Mouse (Mus musculus) forebrain, postnatal 0 days (tissue): ENCODE measurements at regions not wholly inside any gene's neighbourhood (a gene's known extent, or its start where the extent isn't known, plus 50 kb on each side); places are given as distances from the start of the nearest gene placed in this dataset.

Source experiments
- ATAC-seq: fragments of 200-750 bp; cut with Nextera tagmentation; 2 replicates; pipeline ENCODE4 v1.8.0; 2017; ENCODE audit warnings: mild to moderate bottlenecking, moderate library complexity
- DNase-seq: peaks from one replicate; pipeline ENCODE4 v3.0.0-alpha.2; 2015
- H3K27ac ChIP-seq: fragments of 300-500 bp; sonication (generic); 2 replicates; pipeline ENCODE4 v1.5.1; 2014; ENCODE audit warnings: low read depth, mild to moderate bottlenecking, antibody characterized with exemption, low read length, moderate library complexity, mixed read lengths
- H3K27me3 ChIP-seq: fragments of 300-500 bp; sonication (generic); 2 replicates; pipeline ENCODE4 v1.6.1; 2014; ENCODE audit warnings: mild to moderate bottlenecking, low read length, mixed read lengths; ENCODE audit not compliant: insufficient read depth
- H3K36me3 ChIP-seq: fragments of 300-500 bp; sonication (generic); 2 replicates; pipeline ENCODE4 v1.6.1; 2014; ENCODE audit warnings: mild to moderate bottlenecking, moderate library complexity; ENCODE audit not compliant: insufficient read depth
- H3K4me1 ChIP-seq: fragments of 300-500 bp; sonication (generic); 2 replicates; pipeline ENCODE4 v1.6.1; 2014; ENCODE audit warnings: antibody characterized with exemption; ENCODE audit not compliant: insufficient read depth
- H3K4me2 ChIP-seq: fragments of 300-500 bp; sonication (generic); 2 replicates; pipeline ENCODE4 v1.6.1; 2014; ENCODE audit warnings: low read depth, mild to moderate bottlenecking, moderate library complexity
- H3K4me3 ChIP-seq: fragments of 300-500 bp; sonication (generic); 2 replicates; pipeline ENCODE4 v1.5.1; 2014; ENCODE audit warnings: low read depth, low read length, mixed read lengths
- H3K9ac ChIP-seq: fragments of 300-500 bp; sonication (generic); 2 replicates; pipeline ENCODE4 v1.6.1; 2014; ENCODE audit warnings: mild to moderate bottlenecking
- H3K9me3 ChIP-seq: fragments of 300-500 bp; sonication (generic); 2 replicates; pipeline ENCODE4 v1.6.1; 2016; ENCODE audit warnings: low read length
- CTCF ChIP-seq: sonication (generic); IDR thresholded peaks from 2 replicates; pipeline ENCODE4 v1.5.1; 2016; ENCODE audit warnings: antibody characterized with exemption, control low read depth, low read depth
- WGBS: fragments of 180-500 bp; shearing (Covaris S2); extraction: QIAGEN DNeasy Blood & Tissue Kit; methylation state at CpG from one replicate; pipeline ENCODE4 v1.1.7; 2014; 5-methylcytosine and 5-hydroxymethylcytosine counted together

DNA sequence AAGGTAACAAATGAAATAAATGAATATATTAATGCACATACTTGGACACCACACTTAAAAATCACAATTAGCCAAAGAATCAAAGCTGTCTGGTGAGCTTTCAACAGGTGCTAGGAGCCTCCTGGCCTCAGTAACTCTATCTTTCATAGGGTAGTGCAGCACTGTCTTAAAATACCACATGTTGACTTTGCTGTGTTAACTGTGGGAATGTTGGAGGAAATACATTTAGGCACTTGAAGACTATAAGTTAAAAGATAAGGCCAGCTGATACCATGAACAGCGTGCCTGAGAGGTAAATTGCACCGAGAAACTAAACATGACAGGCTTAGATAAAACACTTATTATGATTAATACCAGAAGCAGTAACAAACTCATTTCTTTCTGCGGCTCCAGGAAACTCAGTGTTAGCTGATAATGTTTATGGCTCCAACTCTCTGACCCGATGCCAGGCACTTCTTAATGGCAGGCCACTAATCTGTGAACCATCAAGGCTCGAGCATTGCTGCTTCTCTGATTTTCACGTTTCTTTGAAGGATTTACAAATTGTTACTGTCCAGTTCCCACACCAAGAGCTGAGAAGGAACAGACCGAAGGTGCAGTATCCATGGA, 343.8 kb upstream of the Fam241a start:
- no peaks in the 10 kb centered on the region for H3K27me3 ChIP-seq
- no peak overlapping the region for H3K27ac ChIP-seq
- no peak overlapping the region for H3K9ac ChIP-seq
- 92% methylated on average over 7 of the region's 7 CpGs for WGBS
- DNase-seq, result no peak
- no peaks in the 10 kb centered on the region for H3K9me3 ChIP-seq
- H3K36me3 ChIP-seq, result no peaks in the 10 kb centered on the region
- no peak for TF ChIP-seq CTCF
- ATAC-seq, result no peak
- no peak overlapping the region for H3K4me3 ChIP-seq
- H3K4me2 ChIP-seq, result no peak overlapping the region
- no peaks in the 10 kb centered on the region for H3K4me1 ChIP-seq

DNA sequence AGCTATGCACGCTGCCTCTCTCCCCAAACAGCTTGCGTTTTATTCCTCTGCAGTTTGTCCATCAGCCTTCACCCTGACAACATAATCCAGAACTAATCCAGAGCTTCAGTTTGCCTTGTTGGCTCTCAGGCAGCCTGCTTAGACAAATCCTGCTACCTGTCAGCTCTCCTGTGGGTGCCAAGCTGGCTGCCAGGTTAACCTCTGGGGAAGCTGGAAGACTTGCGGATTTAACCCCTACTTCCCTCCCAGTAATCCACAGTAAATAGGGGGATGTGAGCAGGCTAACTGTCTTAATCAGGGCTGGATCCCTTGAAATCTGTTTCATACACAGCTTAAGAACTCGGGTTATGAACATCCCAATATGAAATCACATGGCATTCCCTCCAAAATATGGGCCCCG, 334.3 kb upstream of the Fam241a start:
- Histone ChIP-seq H3K4me1 (no peaks in the 10 kb centered on the region), H3K4me2 (no peak overlapping the region), H3K9ac (no peak overlapping the region), H3K36me3 (no peaks in the 10 kb centered on the region), H3K27me3 (no peaks in the 10 kb centered on the region), H3K9me3 (no peaks in the 10 kb centered on the region), H3K27ac (no peak overlapping the region), H3K4me3 (no peak overlapping the region)
- 81% methylated on average over 5 of the region's 5 CpGs for WGBS
- ATAC-seq (no peak), DNase-seq (no peak)
- TF ChIP-seq CTCF, result no peak

- Histone ChIP-seq H3K4me1 (no peaks in the 10 kb centered on the region), H3K4me3 (no peak overlapping the region), H3K9ac (no peak overlapping the region), H3K4me2 (no peak overlapping the region), H3K9me3 (no peaks in the 10 kb centered on the region), H3K36me3 (no peaks in the 10 kb centered on the region), H3K27ac (no peak overlapping the region), H3K27me3 (no peaks in the 10 kb centered on the region)
- DNase-seq, result no peak
- no peak for ATAC-seq
- 54% methylated on average over 6 of the region's 6 CpGs for WGBS
- TF ChIP-seq CTCF, result no peak
These were observed 330.9 kb upstream of the Fam241a start for GRCm38 (mm10) chr3:128226930-128227585.

- Histone ChIP-seq H3K4me2 (no peak overlapping the region), H3K36me3 (no peaks in the 10 kb centered on the region), H3K9me3 (no peaks in the 10 kb centered on the region), H3K4me3 (no peak overlapping the region), H3K27ac (no peak overlapping the region), H3K9ac (no peak overlapping the region), H3K27me3 (no peaks in the 10 kb centered on the region), H3K4me1 (no peaks in the 10 kb centered on the region)
- TF ChIP-seq CTCF, result no peak
- 93% methylated on average over 6 of the region's 6 CpGs for WGBS
- no peak for DNase-seq
- no peak for ATAC-seq
These were observed 330.4 kb upstream of the Fam241a start for GRCm38 (mm10) chr3:128226503-128226902.

GRCm38 (mm10) chr3:128222344-128222743, 326.2 kb upstream of the Fam241a start:
- TF ChIP-seq CTCF, result no peak
- no peak for ATAC-seq
- Histone ChIP-seq H3K9me3 (no peaks in the 10 kb centered on the region), H3K36me3 (no peaks in the 10 kb centered on the region), H3K27me3 (no peaks in the 10 kb centered on the region), H3K9ac (no peak overlapping the region), H3K4me2 (no peak overlapping the region), H3K27ac (no peak overlapping the region), H3K4me3 (no peak overlapping the region), H3K4me1 (no peaks in the 10 kb centered on the region)
- no peak for DNase-seq
- 20% methylated on average over 12 of the region's 12 CpGs for WGBS

- Histone ChIP-seq H3K9me3 (no peaks in the 10 kb centered on the region), H3K4me2 (no peak overlapping the region), H3K4me1 (no peaks in the 10 kb centered on the region), H3K27me3 (no peaks in the 10 kb centered on the region), H3K27ac (no peak overlapping the region), H3K4me3 (no peak overlapping the region), H3K36me3 (no peaks in the 10 kb centered on the region), H3K9ac (no peak overlapping the region)
- ATAC-seq (no peak), DNase-seq (no peak)
- 28% methylated on average over 2 of the region's 2 CpGs for WGBS
- no peak for TF ChIP-seq CTCF
These were observed 325.5 kb upstream of the Fam241a start for GRCm38 (mm10) chr3:128221625-128222024.

- Histone ChIP-seq H3K27ac (no peak overlapping the region), H3K9ac (no peak overlapping the region), H3K4me1 (no peaks in the 10 kb centered on the region), H3K4me3 (no peak overlapping the region), H3K36me3 (no peaks in the 10 kb centered on the region), H3K9me3 (no peaks in the 10 kb centered on the region), H3K4me2 (no peak overlapping the region), H3K27me3 (no peaks in the 10 kb centered on the region)
- WGBS, result 65% methylated on average over 8 of the region's 8 CpGs
- no peak for ATAC-seq
- DNase-seq, result no peak
- TF ChIP-seq CTCF, result no peak
These were observed 324.8 kb upstream of the Fam241a start for GRCm38 (mm10) chr3:128220776-128221550.
